In the genomic region with DNA sequence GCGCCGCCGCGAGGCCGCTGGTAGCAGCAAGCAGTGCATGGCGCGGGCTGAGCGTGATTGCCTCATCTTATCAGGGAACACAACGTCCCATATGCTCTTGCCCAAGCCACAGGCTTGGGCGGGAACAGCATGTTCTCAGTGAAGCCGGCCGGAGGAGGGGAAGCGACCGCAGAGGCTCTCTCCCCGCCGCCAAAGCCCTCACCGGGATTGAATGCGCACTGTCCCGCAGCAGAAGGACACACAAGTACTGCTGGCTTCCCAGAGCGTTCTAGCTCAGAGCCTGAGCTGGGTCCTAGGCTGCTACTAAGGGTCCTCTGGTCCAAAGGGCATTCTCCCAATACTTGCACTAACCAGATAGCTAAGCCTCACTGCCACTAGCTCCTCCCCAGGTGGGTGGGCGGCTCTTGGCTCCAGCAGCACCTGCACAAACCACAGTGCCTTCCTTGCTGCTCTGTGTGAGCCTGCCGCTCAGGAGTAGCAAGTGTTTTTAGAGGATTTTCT, we compare ENCODE assay signal across 8 mouse cellular contexts. TPM values are rescaled to one million over a fixed set of nuclear protein-coding genes. Genes with fewer than 3 reads are reported as not detected.
DNase-seq lines count a peak whose midpoint lies in the region; ATAC-seq and TF ChIP-seq lines count a peak whose summit lies in the region.

No protein-coding gene starts in this region.

- H3K4me3 ChIP-seq in kidney, embryonic 14.5 days (ENCODE audit: low read length), result peak overlapping the region; percentile 35
- H3K4me3 ChIP-seq in limb, embryonic 15.5 days, result peak overlapping the region; percentile 35
- peak overlapping the region; percentile 30 for H3K4me3 ChIP-seq in midbrain, postnatal 0 days (ENCODE audit: low read depth, low read length)

- H3K36me3 ChIP-seq in kidney, embryonic 14.5 days (ENCODE audit: control insufficient read depth, insufficient read depth, low read length), result no peaks in the 10 kb centered on the region
- H3K36me3 ChIP-seq in limb, embryonic 15.5 days, result no peaks in the 10 kb centered on the region
- H3K36me3 ChIP-seq in midbrain, postnatal 0 days (ENCODE audit: insufficient read depth, low read length), result no peaks in the 10 kb centered on the region

- H3K9me3 ChIP-seq in kidney, embryonic 14.5 days (ENCODE audit: control insufficient read depth, low read length), result no peaks in the 10 kb centered on the region
- H3K9me3 ChIP-seq in limb, embryonic 15.5 days, result no peaks in the 10 kb centered on the region
- no peaks in the 10 kb centered on the region for H3K9me3 ChIP-seq in midbrain, postnatal 0 days (ENCODE audit: low read length)

- peaks cover 12% of the 10 kb centered on the region for H3K4me1 ChIP-seq in kidney, embryonic 14.5 days (ENCODE audit: control insufficient read depth, insufficient read depth, low read length)
- H3K4me1 ChIP-seq in limb, embryonic 15.5 days, result peaks cover 36% of the 10 kb centered on the region
- H3K4me1 ChIP-seq in midbrain, postnatal 0 days (ENCODE audit: insufficient read depth, low read length), result peaks cover 19% of the 10 kb centered on the region; the same call in 1 of the 2 replicates

- H3K27me3 ChIP-seq in kidney, embryonic 14.5 days (ENCODE audit: control insufficient read depth, insufficient read depth, low read length), result no peaks in the 10 kb centered on the region
- H3K27me3 ChIP-seq in limb, embryonic 15.5 days, result no peaks in the 10 kb centered on the region
- no peaks in the 10 kb centered on the region for H3K27me3 ChIP-seq in midbrain, postnatal 0 days (ENCODE audit: insufficient read depth, low read length)

- peak overlapping the region; percentile 67 for H3K4me2 ChIP-seq in kidney, embryonic 14.5 days (replicated peaks; ENCODE audit: low read depth, low read length)
- peak overlapping the region; percentile 71 for H3K4me2 ChIP-seq in limb, embryonic 15.5 days
- H3K4me2 ChIP-seq in midbrain, postnatal 0 days (ENCODE audit: low read depth, low read length, poor library complexity, severe bottlenecking), result peak overlapping the region; percentile 63

- peak; percentile 69 for TF ChIP-seq CTCF in midbrain, postnatal 0 days (IDR thresholded peaks at IDR 0.05)

- peak; percentile 94 for ATAC-seq in erythroblast, adult 5-6 weeks (replicated peaks; ENCODE audit: low FRiP score, poor library complexity, severe bottlenecking)
- peak; percentile 91 for ATAC-seq in kidney, embryonic 14.5 days (ENCODE audit: low FRiP score, low TSS enrichment)
- peak; percentile 81 for ATAC-seq in limb, embryonic 15.5 days (ENCODE audit: insufficient number of reproducible peaks, low FRiP score, low TSS enrichment, low read depth)
- ATAC-seq in midbrain, postnatal 0 days (ENCODE audit: low FRiP score), result peak; percentile 87

- peak overlapping the region; percentile 57 for H3K9ac ChIP-seq in kidney, embryonic 14.5 days (ENCODE audit: low read depth, low read length)
- H3K9ac ChIP-seq in limb, embryonic 15.5 days, result 0 out of 2 replicates have a peak overlapping the region, but pooled peaks have one; percentile 17
- H3K9ac ChIP-seq in midbrain, postnatal 0 days (replicated peaks; ENCODE audit: low read length, poor library complexity, severe bottlenecking), result peak overlapping the region; percentile 44

- 2% methylated on average over 22 of the region's 22 CpGs for WGBS in kidney, embryonic 14.5 days
- WGBS in limb, embryonic 15.5 days, result under 1% methylated on average over 22 of the region's 22 CpGs
- 4% methylated on average over 22 of the region's 22 CpGs for WGBS in midbrain, postnatal 0 days

- peak overlapping the region; percentile 13; the same call in 1 of the 2 replicates for H3K27ac ChIP-seq in kidney, embryonic 14.5 days (ENCODE audit: low read depth, low read length)
- peak overlapping the region; percentile 80 for H3K27ac ChIP-seq in limb, embryonic 15.5 days
- H3K27ac ChIP-seq in midbrain, postnatal 0 days (ENCODE audit: low read depth, low read length), result peak overlapping the region; percentile 44

- DNase-seq in B cell, adult 2 months, result peak; percentile 68
- peak; percentile 99 for DNase-seq in brain, adult 2 months (ENCODE audit: low read depth, low spot score)
- DNase-seq in heart, adult 9 months (ENCODE audit: low spot score in 2 of 2), result peak; percentile 98 to 99
- peak; percentile 92 for DNase-seq in midbrain, postnatal 0 days (ENCODE audit: low spot score)
- peak; percentile 59 to 84 for DNase-seq in spleen, postnatal 10 days (ENCODE audit: low spot score in 2 of 2)

RNA-seq across cellular contexts. Expression of gene E030018B13Rik, which starts 19.6 kb away (rescaled TPM):
- not detected in 2 replicates for total RNA-seq in erythroblast, adult 5-6 weeks (2015; ENCODE audit: low replicate concordance)
- not detected in 2 replicates for total RNA-seq in erythroblast, adult 5-6 weeks (2017; ENCODE audit: low replicate concordance)
- polyA plus RNA-seq in kidney, embryonic 14.5 days (2014; fragmentation: Nextera tagmentation; extraction: Ambion mirVana), result 0.35 TPM in 1 of 2 replicates, not detected in the other
- polyA plus RNA-seq in limb, embryonic 15.5 days (2015; fragmentation: Nextera tagmentation; extraction: Ambion mirVana), result not detected in 2 replicates
- total RNA-seq in midbrain, postnatal 0 days (2014; rRNA removed), result not detected in 2 replicates
- not detected in 2 replicates for polyA plus RNA-seq in midbrain, postnatal 0 days (2015; fragmentation: Nextera tagmentation; extraction: Ambion mirVana)

RNA-seq across cellular contexts. Expression of gene Klf13, which starts 41.7 kb away (rescaled TPM):
- total RNA-seq in erythroblast, adult 5-6 weeks (2015; ENCODE audit: low replicate concordance), result 29.4 and 32.6 TPM in 2 replicates
- 16.7 and 36.9 TPM in 2 replicates for total RNA-seq in erythroblast, adult 5-6 weeks (2017; ENCODE audit: low replicate concordance)
- 23.0 and 23.2 TPM in 2 replicates for polyA plus RNA-seq in kidney, embryonic 14.5 days (2014; fragmentation: Nextera tagmentation; extraction: Ambion mirVana)
- 31.3 and 33.4 TPM in 2 replicates for polyA plus RNA-seq in limb, embryonic 15.5 days (2015; fragmentation: Nextera tagmentation; extraction: Ambion mirVana)
- 26.6 and 26.7 TPM in 2 replicates for total RNA-seq in midbrain, postnatal 0 days (2014; rRNA removed)
- polyA plus RNA-seq in midbrain, postnatal 0 days (2015; fragmentation: Nextera tagmentation; extraction: Ambion mirVana), result 19.7 and 21.5 TPM in 2 replicates

Comparison
In these comparisons a context has a peak if more than half of its experiments do, and no peak if none do; other contexts are left out.
1. Peak in every context shown above with its lines: DNase-seq, ATAC-seq, H3K4me3 ChIP-seq and H3K27ac ChIP-seq.
2. H3K27ac ChIP-seq: peak in every context shown above with its lines; median percentile 80 in limb, embryonic 15.5 days; 44 in midbrain, postnatal 0 days; 13 in kidney, embryonic 14.5 days.